Mouse (Mus musculus) liver, embryonic 12.5 days (tissue): ENCODE measurements around the gene Eci2. TPM values are rescaled to one million over a fixed set of nuclear protein-coding genes. Genes with fewer than 3 reads are reported as not detected.
A peak's percentile ranks its signal among the peaks of the same experiment; 100 is the strongest.
"Not testable (repeated sequence)": the region's sequence is repeated elsewhere in the genome, so short reads cannot be mapped to it uniquely, and the experiment has no call there.

Experiments used
- ATAC-seq: fragments of 200-750 bp; cut with Nextera tagmentation; 2 replicates; pipeline ENCODE4 v1.8.0; 2017; ENCODE audit warnings: moderate number of reproducible peaks, mild to moderate bottlenecking, moderate library complexity
- H3K27ac ChIP-seq: fragments of 300-500 bp; sonication (generic); 2 replicates; pipeline ENCODE4 v1.5.1; 2016; ENCODE audit warnings: mild to moderate bottlenecking
- H3K27me3 ChIP-seq: fragments of 300-500 bp; sonication (generic); replicated peaks from 2 replicates; pipeline ENCODE4 v1.6.1; 2016; ENCODE audit warnings: mild to moderate bottlenecking, moderate library complexity
- H3K36me3 ChIP-seq: fragments of 300-500 bp; sonication (generic); 2 replicates; pipeline ENCODE4 v1.6.1; 2016; ENCODE audit warnings: mild to moderate bottlenecking, moderate library complexity
- H3K4me1 ChIP-seq: fragments of 300-500 bp; sonication (generic); 2 replicates; pipeline ENCODE4 v1.6.1; 2016
- H3K4me2 ChIP-seq: fragments of 300-500 bp; sonication (generic); 2 replicates; pipeline ENCODE4 v1.6.1; 2016; ENCODE audit warnings: mild to moderate bottlenecking, moderate library complexity
- H3K4me3 ChIP-seq: fragments of 300-500 bp; sonication (generic); 2 replicates; pipeline ENCODE4 v1.5.1; 2016; ENCODE audit warnings: mild to moderate bottlenecking, moderate library complexity
- H3K9ac ChIP-seq: fragments of 300-500 bp; sonication (generic); 2 replicates; pipeline ENCODE4 v1.6.1; 2016; ENCODE audit warnings: mild to moderate bottlenecking, moderate library complexity
- H3K9me3 ChIP-seq: fragments of 300-500 bp; sonication (generic); replicated peaks from 2 replicates; pipeline ENCODE4 v1.6.1; 2016; ENCODE audit warnings: mild to moderate bottlenecking, moderate library complexity
- WGBS: fragments of 180-500 bp; shearing (Covaris S2); methylation state at CpG from one replicate; pipeline ENCODE4 v1.1.7; 2016; ENCODE audit not compliant: insufficient replicate concordance; 5-methylcytosine and 5-hydroxymethylcytosine counted together
- polyA plus RNA-seq: library from polyadenylated mRNA; unstranded; fragments of >200 nt; fragmentation: Nextera tagmentation; extraction: Ambion mirVana; gene quantifications from 2 replicates; pipeline ENCODE4 v1.2.1, GENCODE M21; 2016

Gene Eci2
- polyA plus RNA-seq, 1 experiment from 2014 or later, result 54.9 TPM

GRCm38 (mm10) chr13:35028365-35028764, 1.5 kb upstream of the Eci2 start:
- Histone ChIP-seq H3K9me3 (no peaks in the 10 kb centered on the region), H3K4me3 (no peak overlapping the region), H3K9ac (no peak overlapping the region), H3K27ac (no peak overlapping the region), H3K36me3 (no peaks in the 10 kb centered on the region), H3K4me2 (no peak overlapping the region), H3K4me1 (no peaks in the 10 kb centered on the region), H3K27me3 (no peaks in the 10 kb centered on the region)
- no peak for ATAC-seq
- 69% methylated on average over 3 of the region's 3 CpGs for WGBS

- not testable (repeated sequence) for H3K4me2 ChIP-seq, H3K27ac ChIP-seq, H3K4me3 ChIP-seq, H3K9me3 ChIP-seq, H3K9ac ChIP-seq, H3K27me3 ChIP-seq, H3K36me3 ChIP-seq, ATAC-seq
- 61% methylated on average over 1 of the region's 1 CpGs for WGBS
- H3K4me1 ChIP-seq, result peaks cover 13% of the 10 kb centered on the region
These were observed 3.5 kb downstream of the Eci2 start for GRCm38 (mm10) chr13:35023401-35023800.

GRCm38 (mm10) chr13:35020383-35020782, 6.5 kb downstream of the Eci2 start:
- Histone ChIP-seq H3K27ac (no peak overlapping the region), H3K27me3 (no peaks in the 10 kb centered on the region), H3K36me3 (no peaks in the 10 kb centered on the region), H3K9ac (no peak overlapping the region), H3K4me1 (peaks cover 27% of the 10 kb centered on the region), H3K9me3 (no peaks in the 10 kb centered on the region), H3K4me2 (no peak overlapping the region), H3K4me3 (no peak overlapping the region)
- WGBS, result 55% methylated on average over 3 of the region's 3 CpGs
- no peak for ATAC-seq

DNA sequence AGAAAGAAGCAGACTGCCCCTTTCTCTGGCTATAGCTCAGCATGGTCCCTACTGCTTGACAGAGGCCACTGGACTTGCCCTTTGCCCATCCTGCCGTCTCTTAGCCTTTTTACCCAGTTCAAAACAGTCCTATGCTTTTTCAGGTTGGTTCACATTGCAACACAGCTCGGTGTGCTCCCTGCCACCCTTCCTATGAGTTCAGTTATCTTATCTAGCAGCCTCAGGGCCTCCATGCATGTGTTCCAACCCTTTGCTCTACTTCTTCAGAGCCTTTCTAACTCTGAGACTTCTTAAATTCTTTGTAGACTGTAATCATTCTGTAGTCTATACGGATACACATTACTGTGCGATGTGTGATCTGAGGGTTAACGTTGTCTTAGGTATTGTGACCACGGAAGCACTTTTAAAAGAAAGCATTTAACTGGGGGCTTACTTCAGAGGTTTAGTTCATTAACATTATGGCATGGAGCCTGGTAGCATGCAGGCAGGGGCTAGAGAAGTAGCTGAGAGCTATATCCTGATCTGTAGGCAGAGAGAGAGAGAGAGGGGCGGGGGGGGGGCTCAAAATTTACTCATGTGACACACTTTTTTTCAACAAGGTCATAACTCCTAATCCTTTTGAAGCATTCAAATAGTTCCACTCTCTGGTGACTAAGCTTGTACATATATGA, 7.9 kb downstream of the Eci2 start:
- Histone ChIP-seq H3K4me1 (peaks cover 27% of the 10 kb centered on the region), H3K4me2 (peak overlapping the region; percentile 41)

GRCm38 (mm10) chr13:35017392-35017791, 9.5 kb downstream of the Eci2 start:
- Histone ChIP-seq H3K9me3 (peaks cover 3% of the 10 kb centered on the region; the same call in 1 of the 2 replicates), H3K4me1 (peaks cover 27% of the 10 kb centered on the region), H3K27me3 (no peaks in the 10 kb centered on the region), H3K36me3 (no peaks in the 10 kb centered on the region), H3K4me2 (no peak overlapping the region), H3K27ac (no peak overlapping the region), H3K4me3 (no peak overlapping the region), H3K9ac (no peak overlapping the region)
- WGBS, result 48% methylated on average over 6 of the region's 6 CpGs
- peak; percentile 66; the same call in 1 of the 2 replicates for ATAC-seq

More for the DNA sequence above, 7.9 kb downstream of the Eci2 start:
- Histone ChIP-seq H3K27ac (peak overlapping the region; percentile 63), H3K9me3 (no peaks in the 10 kb centered on the region), H3K4me3 (no peak overlapping the region), H3K9ac (no peak overlapping the region; the same call in 1 of the 2 replicates), H3K36me3 (no peaks in the 10 kb centered on the region), H3K27me3 (no peaks in the 10 kb centered on the region)
- WGBS, result 40% methylated on average over 7 of the region's 7 CpGs
- peak; percentile 95 for ATAC-seq

DNA sequence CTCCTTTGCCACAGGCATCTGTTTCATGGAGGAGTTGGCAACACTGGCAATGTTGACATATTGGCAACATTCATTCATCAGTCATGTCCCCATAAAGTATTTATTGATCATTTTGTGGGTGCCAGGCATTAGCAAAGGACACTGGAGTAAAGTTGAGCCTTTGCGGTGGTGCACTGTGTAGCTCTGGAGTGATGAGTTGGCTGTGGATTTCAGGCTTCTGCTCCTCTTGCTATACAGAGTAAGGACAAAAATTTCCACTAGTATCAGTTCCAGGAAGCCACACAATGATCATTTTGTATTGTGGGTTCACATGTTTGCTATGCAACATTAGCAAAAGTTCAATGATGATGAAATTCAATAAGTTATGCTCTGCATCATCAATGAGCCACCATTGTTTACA, 10.8 kb downstream of the Eci2 start:
- Histone ChIP-seq H3K4me3 (no peak overlapping the region), H3K36me3 (no peaks in the 10 kb centered on the region), H3K27ac (no peak overlapping the region), H3K4me1 (peaks cover 27% of the 10 kb centered on the region), H3K9me3 (peaks cover 3% of the 10 kb centered on the region; the same call in 1 of the 2 replicates), H3K4me2 (no peak overlapping the region), H3K9ac (no peak overlapping the region), H3K27me3 (no peaks in the 10 kb centered on the region)
- no peak for ATAC-seq
- 88% methylated on average over 1 of the region's 1 CpGs for WGBS

DNA sequence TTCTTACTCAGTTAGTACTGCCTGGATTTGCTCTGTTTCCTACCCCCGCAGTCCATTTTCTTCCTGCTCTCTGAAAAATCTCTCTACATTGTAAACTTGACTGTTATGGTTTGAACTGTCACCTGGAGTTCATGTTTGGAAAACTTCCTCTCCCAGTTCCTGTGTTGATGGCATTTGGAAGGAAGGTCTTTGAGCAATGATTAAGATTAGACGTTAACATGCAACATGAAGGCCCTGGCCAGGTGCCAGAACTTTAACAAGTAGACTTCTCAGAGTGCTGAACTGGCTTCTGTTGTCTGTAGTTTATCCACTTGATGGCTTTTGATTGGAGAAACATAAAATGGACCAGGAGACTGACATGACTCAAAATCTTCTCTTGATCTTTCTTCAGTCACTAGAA, 31.0 kb downstream of the Eci2 start:
- Histone ChIP-seq H3K27ac (no peak overlapping the region), H3K27me3 (no peaks in the 10 kb centered on the region), H3K4me1 (peaks cover 31% of the 10 kb centered on the region), H3K9ac (no peak overlapping the region), H3K36me3 (no peaks in the 10 kb centered on the region), H3K4me2 (no peak overlapping the region), H3K4me3 (no peak overlapping the region), H3K9me3 (peaks cover 3% of the 10 kb centered on the region; the same call in 1 of the 2 replicates)
- 73% methylated on average over 2 of the region's 2 CpGs for WGBS
- ATAC-seq, result no peak

DNA sequence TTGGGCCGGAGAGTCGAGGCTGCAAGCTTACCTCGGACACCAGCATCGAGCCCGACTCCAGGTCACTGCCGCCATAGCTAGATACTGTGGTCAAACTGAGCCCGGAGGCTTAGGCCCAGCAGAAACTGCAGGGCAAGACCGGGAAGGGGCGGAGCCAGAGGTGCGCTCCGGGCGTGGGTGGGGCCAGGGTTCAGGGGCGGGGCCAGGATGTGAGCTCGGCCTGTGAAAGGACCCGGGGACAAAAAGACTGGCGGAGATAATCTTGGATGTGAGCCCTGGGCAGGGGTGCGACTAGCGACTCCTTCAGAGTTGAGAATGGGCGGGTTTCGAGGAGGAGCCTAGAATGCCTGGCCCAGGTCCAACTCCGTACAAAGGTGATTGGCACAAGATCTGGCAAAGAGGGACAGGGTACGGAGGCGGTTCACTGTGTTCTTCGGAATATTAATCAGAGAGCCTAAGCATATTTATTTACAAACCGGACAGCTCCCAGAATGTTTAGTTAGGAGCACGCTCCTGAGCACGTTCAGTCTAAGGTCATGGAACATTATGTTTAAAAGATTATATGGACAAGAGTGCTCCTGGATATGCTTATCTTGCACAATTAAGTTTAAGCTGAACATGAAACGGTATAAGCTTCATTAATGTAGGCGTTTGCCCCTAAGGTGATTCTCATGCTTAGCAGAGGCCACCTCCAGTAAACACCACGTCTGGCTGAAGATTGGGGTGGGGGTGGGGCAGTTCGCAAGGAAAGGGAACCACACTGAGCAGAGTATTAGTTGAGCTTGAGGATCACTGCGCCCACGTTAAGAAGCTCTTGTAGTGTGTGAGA, 32.7 kb downstream of the Eci2 start:
- peak overlapping the region; percentile 84 for H3K27ac ChIP-seq
- H3K4me3 ChIP-seq, result peak overlapping the region; percentile 74
- H3K9ac ChIP-seq, result peak overlapping the region; percentile 85
- H3K36me3 ChIP-seq, result peaks cover 12% of the 10 kb centered on the region
- ATAC-seq, result peak; percentile 97
- WGBS, result 2% methylated on average over 33 of the region's 33 CpGs
- H3K4me2 ChIP-seq, result peak overlapping the region; percentile 85
- peaks cover 3% of the 10 kb centered on the region; the same call in 1 of the 2 replicates for H3K9me3 ChIP-seq
- no peaks in the 10 kb centered on the region for H3K27me3 ChIP-seq
- peaks cover 31% of the 10 kb centered on the region for H3K4me1 ChIP-seq

DNA sequence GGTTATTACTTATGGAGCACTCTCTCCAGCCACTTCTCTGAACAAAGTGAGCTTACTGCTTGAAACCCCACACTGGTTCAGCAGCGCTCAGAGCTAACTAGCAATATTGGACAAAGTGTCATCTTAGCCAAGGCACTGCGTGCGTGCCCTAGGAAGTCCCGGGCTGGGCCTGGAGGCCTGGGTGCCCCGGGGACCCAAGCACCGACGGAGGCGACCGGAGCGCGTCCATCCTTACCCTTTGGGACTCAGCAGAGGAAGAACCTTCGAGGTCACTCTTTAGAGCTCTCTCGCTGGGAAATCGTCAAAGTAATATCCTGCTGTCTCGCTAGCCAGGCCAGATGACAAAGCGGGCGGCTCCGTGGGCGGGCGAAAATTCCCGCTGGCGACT, 33.3 kb downstream of the Eci2 start:
- H3K4me2 ChIP-seq, result peak overlapping the region; percentile 85

GRCm38 (mm10) chr13:34993085-34993484, 33.8 kb downstream of the Eci2 start:
- 56% methylated on average over 4 of the region's 4 CpGs for WGBS
- Histone ChIP-seq H3K27me3 (no peaks in the 10 kb centered on the region), H3K4me1 (peaks cover 31% of the 10 kb centered on the region), H3K4me3 (peak overlapping the region; percentile 74), H3K27ac (no peak overlapping the region), H3K4me2 (peak overlapping the region; percentile 85), H3K9me3 (no peaks in the 10 kb centered on the region), H3K36me3 (peaks cover 24% of the 10 kb centered on the region), H3K9ac (peak overlapping the region; percentile 85)
- ATAC-seq, result no peak

More for the DNA sequence above, 33.3 kb downstream of the Eci2 start:
- H3K27ac ChIP-seq, result peak overlapping the region; percentile 84
- peaks cover 31% of the 10 kb centered on the region for H3K4me1 ChIP-seq
- H3K9ac ChIP-seq, result peak overlapping the region; percentile 85
- peak; percentile 68 for ATAC-seq
- H3K27me3 ChIP-seq, result no peaks in the 10 kb centered on the region
- peaks cover 19% of the 10 kb centered on the region for H3K36me3 ChIP-seq
- peak overlapping the region; percentile 74 for H3K4me3 ChIP-seq
- peaks cover 3% of the 10 kb centered on the region; the same call in 1 of the 2 replicates for H3K9me3 ChIP-seq
- 1% methylated on average over 22 of the region's 22 CpGs for WGBS

DNA sequence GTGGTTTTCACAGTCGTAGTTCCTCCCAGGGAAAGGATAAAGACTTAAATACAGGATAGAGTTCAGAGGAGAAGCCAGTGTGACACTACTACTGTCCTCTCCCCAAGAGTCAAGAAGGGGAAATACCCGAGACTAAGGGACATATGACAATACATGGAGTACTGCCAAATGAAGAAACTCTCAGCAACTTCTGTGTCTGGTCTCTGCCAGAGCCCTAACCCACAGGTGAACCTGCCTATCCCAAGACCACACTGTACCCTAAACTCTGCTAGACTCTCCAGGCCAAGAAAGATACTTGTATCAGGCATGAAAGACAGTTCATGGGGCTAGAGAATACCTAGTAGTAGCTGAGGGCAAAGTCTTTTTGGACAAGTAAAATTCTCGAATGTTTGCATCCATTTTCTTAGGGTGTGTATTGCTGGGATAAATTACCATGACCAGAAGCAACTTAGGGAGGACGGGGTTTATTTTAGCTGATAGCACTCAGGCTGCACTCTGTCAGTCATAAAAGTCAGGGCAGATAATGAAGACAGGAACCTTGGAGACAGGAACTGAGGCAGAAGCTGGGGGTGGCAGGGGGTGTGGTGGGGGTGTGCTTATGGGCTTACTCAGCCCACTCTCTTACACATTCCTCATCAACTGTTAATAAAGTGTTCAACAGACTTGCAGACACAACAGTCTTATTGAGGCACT, 35.2 kb downstream of the Eci2 start:
- WGBS, result 53% methylated on average over 4 of the region's 4 CpGs
- Histone ChIP-seq H3K9me3 (no peaks in the 10 kb centered on the region), H3K4me2 (peak overlapping the region; percentile 12), H3K27me3 (no peaks in the 10 kb centered on the region), H3K4me3 (no peak overlapping the region), H3K9ac (no peak overlapping the region), H3K36me3 (peaks cover 37% of the 10 kb centered on the region), H3K27ac (no peak overlapping the region), H3K4me1 (peaks cover 31% of the 10 kb centered on the region)
- no peak for ATAC-seq

DNA sequence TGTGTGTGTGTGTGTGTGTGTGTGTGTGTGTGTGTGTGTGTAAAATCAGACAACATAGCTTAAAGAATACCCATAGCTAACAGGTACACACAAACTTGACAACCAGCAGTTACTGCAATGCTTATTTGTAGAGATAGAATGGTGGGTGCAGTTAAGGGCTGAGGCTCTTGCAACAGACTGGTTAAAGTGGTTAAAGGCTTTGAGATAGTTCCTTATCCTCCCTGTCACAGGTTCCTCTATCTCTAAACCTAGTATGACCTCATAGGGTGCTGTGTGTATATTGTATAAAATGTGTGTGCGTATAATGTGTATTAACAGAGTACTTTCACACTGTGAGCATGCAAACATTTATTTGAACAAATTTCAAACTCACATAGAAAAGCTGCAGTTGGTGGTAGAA, 43.4 kb downstream of the Eci2 start:
- H3K27ac ChIP-seq, H3K9me3 ChIP-seq, H3K4me3 ChIP-seq, H3K9ac ChIP-seq, H3K4me1 ChIP-seq, H3K27me3 ChIP-seq, H3K4me2 ChIP-seq: not testable (repeated sequence)
- peaks cover 88% of the 10 kb centered on the region for H3K36me3 ChIP-seq
- peak; percentile 75 for ATAC-seq
- 65% methylated on average over 1 of the region's 1 CpGs for WGBS
